Mouse (Mus musculus) layer of hippocampus, adult 9-10 months (tissue): ENCODE results near the gene Ddx10.
A peak's percentile ranks its signal among the peaks of the same experiment; 100 is the strongest.
"Not testable (repeated sequence)": the region's sequence is repeated elsewhere in the genome, so short reads cannot be mapped to it uniquely, and the experiment has no call there.

Experiments used
- DNase-seq: peaks from one replicate; pipeline ENCODE4 v3.0.0; 2022; ENCODE audit warnings: low spot score

Ddx10 gene

GRCm38 (mm10) chr9:53143508-53143907 is 104.3 kb downstream of the Ddx10 start:
- DNase-seq = no peak

- not testable (repeated sequence) for DNase-seq
These were observed 105.4 kb downstream of the Ddx10 start for GRCm38 (mm10) chr9:53142424-53142823.

GRCm38 (mm10) chr9:53140610-53141165 is 107.2 kb downstream of the Ddx10 start:
- DNase-seq = no peak

- DNase-seq = no peak
These were observed 115.0 kb downstream of the Ddx10 start for GRCm38 (mm10) chr9:53132826-53133225.

GRCm38 (mm10) chr9:53130460-53130859 is 117.4 kb downstream of the Ddx10 start:
- DNase-seq = no peak

- no peak for DNase-seq
These were observed 146.8 kb downstream of the Ddx10 start for GRCm38 (mm10) chr9:53101103-53101502.

GRCm38 (mm10) chr9:53095319-53096165 is 152.3 kb downstream of the Ddx10 start:
- DNase-seq = no peak

GRCm38 (mm10) chr9:53094536-53094935 is 153.3 kb downstream of the Ddx10 start:
- DNase-seq = no peak

- no peak for DNase-seq
These were observed 170.2 kb downstream of the Ddx10 start for GRCm38 (mm10) chr9:53077626-53078025.

- no peak for DNase-seq
These were observed 171.9 kb downstream of the Ddx10 start for GRCm38 (mm10) chr9:53075931-53076330.

- no peak for DNase-seq
These were observed 173.4 kb downstream of the Ddx10 start for GRCm38 (mm10) chr9:53074443-53074842.

- DNase-seq = no peak
These were observed 174.2 kb downstream of the Ddx10 start for GRCm38 (mm10) chr9:53073576-53074112.

GRCm38 (mm10) chr9:53072088-53072487 is 175.8 kb downstream of the Ddx10 start:
- DNase-seq = peak; percentile 24

- no peak for DNase-seq
These were observed 176.9 kb downstream of the Ddx10 start for GRCm38 (mm10) chr9:53070875-53071524.

- DNase-seq = no peak
These were observed 179.7 kb downstream of the Ddx10 start for GRCm38 (mm10) chr9:53068166-53068565.

- no peak for DNase-seq
These were observed 181.4 kb downstream of the Ddx10 start for GRCm38 (mm10) chr9:53066428-53066827.

- DNase-seq = no peak
These were observed 182.8 kb downstream of the Ddx10 start for GRCm38 (mm10) chr9:53065028-53065427.

GRCm38 (mm10) chr9:53064531-53064930 is 183.3 kb downstream of the Ddx10 start:
- DNase-seq = no peak

GRCm38 (mm10) chr9:53055306-53055705 is 192.5 kb downstream of the Ddx10 start:
- no peak for DNase-seq
